Mouse (Mus musculus) liver, adult (tissue): ENCODE data around the gene Slc39a11.

Source experiments
- GATA4 ChIP-seq: IDR thresholded peaks from 2 replicates; pipeline ENCODE4 v1.6.1; 2014; ENCODE audit warnings: mild to moderate bottlenecking, low read length; ENCODE audit not compliant: insufficient replicate concordance

Gene Slc39a11

DNA sequence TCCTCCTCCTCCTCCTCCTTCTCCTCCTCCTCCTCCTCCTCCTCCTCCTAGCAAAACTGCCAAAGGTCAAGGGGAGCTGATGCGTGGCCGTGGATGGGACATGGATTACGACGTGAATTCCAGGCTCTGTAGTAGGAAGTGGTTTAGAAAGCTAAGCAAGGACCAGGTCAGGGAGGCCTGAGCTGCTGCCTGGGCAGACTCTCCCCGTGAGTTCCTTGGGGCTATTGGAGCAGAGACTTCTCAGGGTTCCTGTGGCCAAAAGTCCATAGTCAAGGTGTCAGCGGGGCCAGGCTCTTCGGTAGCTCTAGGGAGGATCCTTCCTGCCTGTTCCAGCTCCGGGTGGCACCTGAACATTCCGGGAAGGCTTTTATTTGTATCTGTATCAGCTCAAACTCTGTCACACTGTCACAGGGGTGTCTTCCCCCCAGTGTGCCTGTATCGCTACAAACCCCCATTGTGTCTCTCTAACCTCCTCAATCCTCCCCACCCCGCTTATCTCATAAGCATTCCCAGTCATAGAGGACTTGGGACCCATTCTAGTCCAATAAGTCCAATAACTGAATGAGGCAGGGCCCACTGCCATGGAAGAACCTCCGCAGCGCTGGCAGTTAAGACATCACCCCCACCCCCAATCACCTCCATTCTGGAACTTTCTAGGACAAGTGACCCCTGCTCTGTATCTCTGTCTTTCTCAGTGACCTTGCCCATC is 356.8 kb downstream of the Slc39a11 start:
- no peak for TF ChIP-seq GATA4

DNA sequence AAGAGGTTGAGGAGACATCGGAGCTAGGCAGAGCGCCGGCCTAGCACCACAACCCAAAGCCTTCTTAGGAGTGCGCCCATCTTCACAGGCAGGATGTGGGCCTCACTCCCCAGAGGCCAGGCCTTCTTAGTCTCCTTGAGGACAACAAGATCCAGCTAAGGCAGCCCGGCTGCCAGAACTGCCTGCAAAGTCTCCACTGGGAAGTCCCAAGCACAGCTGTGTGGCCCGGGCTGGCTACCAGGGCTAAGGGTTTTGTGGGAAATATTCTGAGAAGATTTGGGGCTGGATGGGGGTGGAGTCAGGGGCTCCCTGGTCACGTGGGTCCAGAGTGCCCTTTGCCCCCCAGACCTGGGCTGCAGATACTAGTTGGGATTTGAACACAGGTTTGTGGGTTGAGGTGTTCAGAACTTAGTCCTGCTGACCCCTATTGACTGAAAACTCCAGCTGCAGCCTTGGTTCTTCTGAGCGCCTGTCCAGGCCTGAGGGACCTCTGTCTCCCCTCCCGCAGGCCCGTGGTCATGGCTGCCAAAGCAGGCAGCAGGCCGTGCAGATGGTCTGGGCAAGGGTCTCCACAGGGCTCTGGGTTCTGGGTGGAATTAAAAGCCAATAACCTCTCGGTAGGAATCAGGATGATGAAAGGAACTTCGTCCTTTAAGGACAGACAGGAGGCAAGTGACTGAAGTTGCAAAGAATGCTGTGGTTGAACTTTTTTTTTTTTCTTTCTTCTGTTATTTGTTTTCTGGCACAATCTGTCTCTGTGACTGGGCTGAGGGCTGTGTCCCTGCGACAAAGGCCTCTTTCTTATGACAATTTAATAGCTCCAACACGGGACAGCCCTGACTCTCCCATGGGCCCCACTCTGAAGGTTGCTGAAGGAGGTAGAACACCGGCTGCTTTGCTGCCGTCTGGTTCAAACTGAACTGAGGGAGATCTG is 357.8 kb downstream of the Slc39a11 start:
- no peak for TF ChIP-seq GATA4

GRCm38 (mm10) chr11:113290911-113291310 is 359.0 kb downstream of the Slc39a11 start:
- TF ChIP-seq GATA4 = no peak

DNA sequence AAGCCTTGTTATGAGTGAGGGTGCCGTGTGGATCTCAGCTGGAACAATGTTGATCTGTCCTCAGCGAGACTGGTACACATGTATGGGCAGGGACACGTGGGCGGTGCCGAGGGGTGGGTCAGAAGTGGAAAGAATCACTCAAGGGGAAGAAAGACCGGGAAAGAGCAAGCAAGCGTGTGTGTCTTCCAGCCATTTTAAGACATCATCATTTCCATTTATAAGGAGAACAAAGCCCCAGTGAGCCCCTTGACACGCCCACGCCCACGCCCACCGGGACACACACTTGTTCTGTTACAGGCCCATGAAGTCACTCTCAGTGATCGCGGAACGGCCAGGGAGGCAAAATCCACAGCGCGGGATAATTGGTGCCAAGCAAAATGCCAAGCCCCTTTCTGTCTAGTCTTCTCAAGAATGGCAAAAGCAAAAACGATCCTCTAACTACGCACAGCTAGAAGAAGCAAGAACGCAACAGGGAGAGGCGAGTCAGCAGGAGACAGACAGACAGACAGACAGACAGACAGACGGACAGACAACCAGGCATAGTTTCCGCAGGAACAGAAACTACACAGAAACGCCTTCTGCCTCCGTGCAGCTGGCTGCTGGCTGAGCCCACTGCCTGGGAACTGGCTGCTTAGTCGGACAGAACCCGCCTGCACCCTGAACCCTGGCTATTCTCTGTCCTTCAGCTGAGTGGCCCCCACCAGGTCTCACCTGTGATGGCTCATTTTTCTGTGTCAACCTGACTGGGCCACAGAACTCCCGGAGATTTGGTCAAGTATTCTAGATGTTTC is 364.7 kb downstream of the Slc39a11 start:
- TF ChIP-seq GATA4 = no peak

- TF ChIP-seq GATA4 = no peak
Measured at GRCm38 (mm10) chr11:113283376-113283811, 366.5 kb downstream of the Slc39a11 start.

GRCm38 (mm10) chr11:113278238-113278637 is 371.6 kb downstream of the Slc39a11 start:
- TF ChIP-seq GATA4 = no peak

- no peak for TF ChIP-seq GATA4
Measured at GRCm38 (mm10) chr11:113277034-113277612, 372.8 kb downstream of the Slc39a11 start.

- TF ChIP-seq GATA4 = no peak
Measured at GRCm38 (mm10) chr11:113276518-113276917, 373.4 kb downstream of the Slc39a11 start.

GRCm38 (mm10) chr11:113274037-113274436 is 375.8 kb downstream of the Slc39a11 start:
- TF ChIP-seq GATA4 = no peak

DNA sequence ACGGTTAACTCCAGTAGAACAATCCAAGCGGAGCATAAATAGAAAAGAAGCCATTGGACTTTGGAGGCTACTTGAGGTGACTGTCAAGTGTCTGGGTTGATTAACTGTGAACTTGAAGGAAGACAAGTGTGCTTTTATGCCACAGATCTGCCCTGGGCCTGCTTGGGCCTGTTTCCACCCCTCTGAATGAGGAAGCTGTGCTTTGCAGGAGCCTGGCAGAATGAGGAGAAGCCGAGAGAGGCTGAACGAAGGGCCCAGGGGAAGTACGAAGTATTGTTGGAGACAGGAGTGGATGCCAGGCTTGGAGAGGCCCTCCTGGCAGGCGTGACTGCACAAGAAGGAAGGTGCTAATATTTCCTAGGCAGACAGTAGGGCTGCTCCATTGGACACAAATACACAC is 378.0 kb downstream of the Slc39a11 start:
- no peak for TF ChIP-seq GATA4

- no peak for TF ChIP-seq GATA4
Measured at GRCm38 (mm10) chr11:113268831-113269319, 381.0 kb downstream of the Slc39a11 start.

- no peak for TF ChIP-seq GATA4
Measured at GRCm38 (mm10) chr11:113267516-113268230, 382.2 kb downstream of the Slc39a11 start.

DNA sequence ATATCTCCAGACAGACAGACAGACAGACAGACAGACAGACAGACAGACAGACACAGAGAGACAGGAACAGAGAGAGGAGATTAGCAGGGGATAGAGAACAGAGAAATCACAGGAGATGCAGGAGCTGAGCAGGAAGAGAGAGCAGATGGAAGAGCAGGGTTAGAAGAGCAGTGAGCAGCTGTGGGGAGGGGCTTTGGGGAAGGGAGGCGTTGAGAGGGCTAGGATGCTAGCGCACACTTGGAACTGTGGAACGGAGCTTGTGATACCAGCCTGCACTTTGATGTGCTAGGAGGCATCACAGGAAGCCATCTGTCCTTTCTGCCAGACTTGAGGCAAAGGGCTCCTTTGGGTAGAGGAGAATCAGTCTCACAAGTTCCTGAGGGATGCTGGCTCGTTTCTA is 383.2 kb downstream of the Slc39a11 start:
- TF ChIP-seq GATA4 = no peak

DNA sequence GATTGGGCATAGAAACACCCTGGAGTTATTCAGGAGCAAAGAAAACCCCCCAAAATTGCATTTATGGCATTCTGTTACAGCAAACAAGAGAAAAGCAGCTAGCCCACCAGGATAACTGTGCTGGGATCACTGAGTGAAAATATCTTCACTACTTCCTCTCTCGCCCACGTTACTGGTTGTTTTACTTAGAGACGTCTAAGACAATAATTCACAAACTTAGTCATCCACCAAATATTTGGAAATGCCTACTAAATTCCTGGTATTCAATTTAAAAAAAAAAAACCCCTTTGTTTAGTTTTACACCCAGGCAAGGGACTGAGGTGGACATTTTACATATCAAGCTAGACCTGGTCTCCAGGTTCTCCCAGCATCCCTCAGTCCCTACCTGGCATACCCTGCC is 384.3 kb downstream of the Slc39a11 start:
- TF ChIP-seq GATA4 = no peak
